Mouse (Mus musculus) left cerebral cortex, adult 6 months (tissue): ENCODE data around the gene P2ry14. TPM values are rescaled to one million over a fixed set of nuclear protein-coding genes. Genes with fewer than 3 reads are reported as not detected.

Experiments used
- long read RNA-seq, 2 experiments: library from polyadenylated mRNA; unstranded; transcript quantifications; one replicate each; pipeline ENCODE4 v2.0.0; 2019 to 2020
- polyA plus RNA-seq: library from polyadenylated mRNA; unstranded; fragments of <200 nt; fragmentation: Nextera tagmentation; gene quantifications from 2 replicates; pipeline ENCODE4 v1.2.3, GENCODE M21; 2021

Gene P2ry14
- polyA plus RNA-seq = 1.9 and 2.3 TPM in 2 replicates
- long read RNA-seq, experiment 1, transcript P2ry14-206 (2 exons, 2,476 nt) = minor isoform, 6 of 16 reads
- long read RNA-seq, experiment 1, transcript P2ry14-202 (2 exons, 1,795 nt) = major isoform, 7 of 16 reads
- long read RNA-seq, experiment 1, partial matches to known transcripts = 0 of 16 reads
- long read RNA-seq, experiment 1, other reads (novel, unspliced or antisense) = 2 of 16 reads
- long read RNA-seq, experiment 2, partial matches to known transcripts = 0 of 4 reads
- long read RNA-seq, experiment 2, other reads (novel, unspliced or antisense) = 1 of 4 reads

GRCm38 (mm10) chr3:59153424-59153823, at the start of gene P2ry14:
Gene P2ry14 (minus strand): TSS chr3:59153618.

GRCm38 (mm10) chr3:59194938-59195337, 41.5 kb upstream of the P2ry14 start, which contains the start of gene Gpr87:
Gene Gpr87 (minus strand): TSS chr3:59195104.

GRCm38 (mm10) chr3:59101218-59101986, 52.0 kb downstream of the P2ry14 start, which contains the start of gene Gpr171:
Gene Gpr171 (minus strand): TSS chr3:59101821.

Other genes with a start within 250 kb of the P2ry14 start
- 2.9 and 5.0 TPM in 2 replicates for gene Med12l, start 147.8 kb downstream of the P2ry14 start, polyA plus RNA-seq
- 0.08 TPM in 1 of 2 replicates, not detected in the other for gene Gpr171, start 51.8 kb downstream of the P2ry14 start, polyA plus RNA-seq
- gene Gpr87, start 41.5 kb upstream of the P2ry14 start, polyA plus RNA-seq = not detected in 2 replicates
- gene P2ry13, start 57.3 kb upstream of the P2ry14 start, polyA plus RNA-seq = 3.2 and 4.7 TPM in 2 replicates
- 77.3 and 80.6 TPM in 2 replicates for gene P2ry12, start 109.3 kb upstream of the P2ry14 start, polyA plus RNA-seq
- gene Igsf10, start 190.8 kb upstream of the P2ry14 start, polyA plus RNA-seq = 0.26 and 0.43 TPM in 2 replicates